Mouse (Mus musculus) heart, postnatal 4 days (tissue): ENCODE measurements around the gene Wee1. TPM values are rescaled to one million over a fixed set of nuclear protein-coding genes. Genes with fewer than 3 reads are reported as not detected.
"Not testable (repeated sequence)": the region's sequence is repeated elsewhere in the genome, so short reads cannot be mapped to it uniquely, and the experiment has no call there.

Source experiments
- DNase-seq: peaks from one replicate; pipeline ENCODE4 v3.0.0; 2021
- total RNA-seq, 2 experiments: library from RNA; stranded (reverse); gene quantifications; 2 replicates each; pipeline ENCODE4 v1.2.3; 2021

The Wee1 gene
- total RNA-seq, 2 experiments from 2014 or later, result 42.5 to 45.8 TPM

GRCm38 (mm10) chr7:110122565-110123422 is 948 bp downstream of the Wee1 start:
- DNase-seq, result peak; percentile 74

DNA sequence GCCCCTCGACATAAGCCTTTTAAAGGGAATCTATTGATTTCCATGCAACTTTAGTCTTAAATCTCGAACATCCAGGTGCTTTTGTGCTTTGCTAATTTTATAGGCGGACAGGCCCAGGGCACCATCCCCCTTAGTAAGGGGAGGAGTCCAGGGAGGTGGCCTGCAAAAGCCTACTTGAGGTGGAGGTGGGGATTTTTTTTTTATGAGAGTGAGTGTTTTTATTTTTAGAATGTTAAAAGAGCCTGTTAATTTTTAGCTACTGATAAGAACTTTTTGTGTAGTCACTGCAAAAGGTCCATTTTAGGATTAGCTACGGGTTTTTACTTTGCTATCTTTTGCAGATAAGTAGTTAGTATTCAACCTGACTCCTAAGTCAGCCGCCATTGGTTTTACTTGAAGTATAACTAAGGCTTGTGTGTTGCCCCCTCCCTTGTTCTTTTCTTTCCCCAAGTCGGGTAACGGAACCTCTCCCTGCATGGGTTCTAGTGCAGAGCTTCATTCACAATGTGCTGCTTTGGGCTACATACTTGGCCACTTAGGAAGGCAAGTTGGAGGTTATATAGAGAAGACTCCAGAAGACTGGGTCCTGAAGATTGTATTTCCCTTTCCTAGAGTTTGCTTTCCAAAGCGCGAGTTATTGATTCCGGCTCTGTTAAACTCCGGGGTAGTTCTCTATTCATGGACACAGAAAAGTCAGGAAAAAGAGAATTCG is 2.2 kb downstream of the Wee1 start:
- peak; percentile 21 for DNase-seq

DNA sequence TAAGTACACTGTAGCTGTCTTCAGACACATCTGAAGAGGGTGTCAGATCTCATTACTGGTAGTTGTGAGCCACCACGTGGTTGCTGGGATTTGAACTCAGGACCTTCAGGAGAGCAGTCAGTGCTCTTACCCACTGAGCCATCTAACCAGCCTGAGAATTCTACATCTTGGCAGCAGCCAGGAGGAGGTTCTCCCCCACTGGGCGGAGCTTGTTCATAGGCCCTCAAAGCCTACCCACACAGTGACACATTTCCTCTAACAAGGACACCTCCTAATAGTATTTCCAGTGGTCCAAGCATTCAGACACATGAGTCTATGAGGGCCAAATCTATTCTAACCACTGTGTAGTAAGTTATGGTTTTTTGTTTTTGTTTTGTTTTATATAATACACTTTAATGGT is 6.7 kb downstream of the Wee1 start:
- no peak for DNase-seq

- not testable (repeated sequence) for DNase-seq
Observed at GRCm38 (mm10) chr7:110132272-110132671, 10.4 kb downstream of the Wee1 start.

GRCm38 (mm10) chr7:110133988-110134387 is 12.1 kb downstream of the Wee1 start:
- DNase-seq, result no peak

DNA sequence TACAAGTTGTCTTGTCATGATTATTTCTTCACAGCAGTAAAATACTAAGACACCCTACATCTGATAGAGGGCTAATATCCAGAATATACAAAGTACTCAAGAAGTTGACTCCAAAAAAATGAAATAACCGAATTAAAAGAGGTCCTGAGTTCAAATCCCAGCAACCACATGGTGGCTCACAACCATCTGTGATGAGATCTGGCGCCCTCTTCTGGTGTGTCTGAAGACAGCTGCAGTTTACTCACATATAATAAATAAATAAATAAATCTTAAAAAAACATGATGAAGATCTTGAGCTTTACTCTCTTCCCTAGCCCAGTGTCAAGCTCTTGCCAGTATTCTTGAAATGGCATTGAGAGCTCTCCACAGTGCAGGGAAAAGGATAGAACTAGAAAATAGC is 16.7 kb downstream of the Wee1 start:
- no peak for DNase-seq

- DNase-seq, result no peak
Observed at GRCm38 (mm10) chr7:110143863-110144262, 22.0 kb downstream of the Wee1 start.

- DNase-seq, result no peak
Observed at GRCm38 (mm10) chr7:110152891-110153290, 31.0 kb downstream of the Wee1 start.

DNA sequence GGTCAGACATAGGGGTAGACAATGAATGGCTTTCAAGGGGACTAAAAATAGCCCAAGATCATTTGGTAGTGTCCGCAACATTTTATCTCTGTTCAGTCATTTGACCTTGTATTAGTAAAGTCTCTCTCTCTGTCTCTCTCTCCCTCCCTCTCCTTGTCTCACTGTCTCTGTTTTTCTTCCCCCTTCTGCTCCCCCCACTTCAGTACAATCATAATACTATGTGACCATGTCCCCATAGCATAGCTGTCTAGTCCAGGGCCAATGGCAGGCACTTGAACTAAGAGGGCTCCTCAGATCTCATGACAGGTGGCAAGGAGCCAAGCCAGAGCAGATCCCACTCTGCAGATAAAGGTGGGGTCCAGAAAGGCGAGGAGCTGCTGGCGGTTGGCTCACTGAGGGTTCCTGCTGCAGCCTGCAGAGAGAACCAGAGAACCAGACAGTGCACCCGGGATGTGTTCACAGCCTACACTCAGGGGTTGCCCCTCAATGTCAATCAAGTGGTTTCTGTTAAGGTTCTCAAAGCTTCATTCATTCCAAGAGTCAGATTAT is 34.9 kb downstream of the Wee1 start:
- DNase-seq, result peak; percentile 74

DNA sequence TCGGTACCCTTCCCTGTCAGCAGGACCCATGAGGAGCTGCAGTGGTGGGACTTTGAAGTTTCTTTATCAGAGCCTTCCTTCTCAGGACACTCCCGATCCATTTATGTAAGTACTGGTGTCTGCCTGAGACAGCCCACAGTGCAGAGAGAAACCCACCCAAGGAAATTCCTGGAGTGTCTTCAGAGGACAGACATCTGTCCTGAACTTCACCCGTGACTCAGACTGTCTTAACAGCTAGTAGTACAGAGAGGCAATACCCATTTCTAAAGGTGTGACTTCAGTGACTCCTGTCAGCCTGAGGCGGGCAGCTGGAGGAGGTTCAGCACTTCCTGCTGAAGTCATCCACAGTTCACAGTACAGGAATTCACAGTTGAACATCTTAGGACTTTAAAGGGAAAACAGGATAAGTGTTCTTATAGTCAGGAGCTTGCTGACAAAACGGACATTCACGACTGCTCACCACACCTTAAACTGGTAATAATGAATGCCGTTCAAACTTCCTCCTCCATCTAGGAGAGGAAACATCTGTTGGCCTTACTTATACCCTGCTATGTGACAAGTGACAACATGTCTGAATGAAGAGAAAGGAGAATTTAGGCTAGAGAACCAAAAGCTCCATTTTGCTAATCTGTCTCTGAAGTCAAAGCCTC is 35.5 kb downstream of the Wee1 start:
- DNase-seq, result peak; percentile 31

DNA sequence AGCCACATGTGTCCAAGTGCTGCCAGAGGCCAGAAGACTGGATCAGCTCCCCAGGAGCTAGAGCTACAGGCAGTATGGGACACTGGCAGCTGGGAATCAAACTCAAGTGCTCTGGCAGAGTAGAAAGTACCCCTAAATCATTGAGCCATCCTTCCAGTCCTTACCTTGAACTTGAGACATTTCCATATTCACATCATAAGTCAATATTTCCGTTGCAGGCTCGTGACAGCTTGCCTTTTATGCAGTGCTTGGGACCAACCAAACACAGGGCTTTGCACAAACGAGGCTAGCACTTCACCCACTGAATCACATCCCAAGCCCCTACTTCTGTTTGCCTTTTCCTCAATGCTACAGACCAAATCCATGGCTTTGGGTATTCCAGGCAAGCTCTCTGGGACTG is 36.2 kb downstream of the Wee1 start:
- no peak for DNase-seq

GRCm38 (mm10) chr7:110160109-110160508 is 38.3 kb downstream of the Wee1 start:
- not testable (repeated sequence) for DNase-seq

GRCm38 (mm10) chr7:110160601-110161000 is 38.8 kb downstream of the Wee1 start:
- no peak for DNase-seq

GRCm38 (mm10) chr7:110163024-110163423 is 41.2 kb downstream of the Wee1 start:
- peak; percentile 45 for DNase-seq

DNA sequence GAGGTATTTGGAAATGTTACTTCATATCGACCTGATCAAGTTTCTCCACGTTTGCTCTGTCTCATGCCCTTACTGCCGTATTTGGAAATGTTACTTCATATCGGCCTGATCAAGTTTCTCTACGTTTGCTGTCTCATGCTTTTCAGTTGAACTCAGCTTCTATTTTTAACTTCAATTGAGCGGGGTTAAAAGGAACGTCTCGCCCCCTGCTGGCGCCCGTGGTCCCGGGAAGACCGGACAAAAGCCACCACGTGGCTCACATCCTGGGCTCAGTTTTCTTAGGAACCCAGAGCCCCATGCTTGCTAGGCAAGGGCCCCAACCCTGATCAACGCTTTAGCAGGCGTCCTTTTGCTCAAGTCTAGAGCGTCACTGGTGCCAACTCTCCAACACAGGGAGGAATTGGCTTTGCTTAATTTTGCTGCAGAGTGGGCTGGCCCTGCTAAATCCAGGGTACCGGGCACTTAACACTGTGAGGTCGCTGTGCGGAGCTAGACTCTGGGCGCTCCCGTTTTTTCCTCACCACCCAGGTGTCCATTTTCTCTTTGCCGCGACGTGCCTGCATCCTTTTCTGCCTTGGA is 42.3 kb downstream of the Wee1 start:
- peak; percentile 94 for DNase-seq

GRCm38 (mm10) chr7:110164712-110165122 is 42.9 kb downstream of the Wee1 start:
- DNase-seq, result peak; percentile 97

DNA sequence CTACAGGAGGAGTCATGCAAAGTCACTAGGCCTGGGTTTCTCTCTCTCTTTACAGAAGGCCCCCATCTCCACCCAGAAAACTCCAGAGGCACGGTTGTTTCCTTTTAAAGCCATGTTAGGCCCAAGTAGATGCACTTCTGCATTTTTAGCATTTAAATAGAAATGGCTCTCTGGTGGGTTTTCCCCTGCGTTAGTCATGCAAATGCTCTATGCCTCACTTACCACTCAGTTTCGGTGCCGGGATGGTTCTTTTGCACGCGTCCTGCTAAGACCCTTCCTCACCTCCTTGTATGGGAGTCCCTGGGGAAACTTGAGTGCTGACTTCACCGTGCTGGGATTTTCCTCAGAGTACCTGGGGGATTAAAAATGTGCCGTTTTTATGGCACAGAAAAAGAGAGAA is 44.4 kb downstream of the Wee1 start:
- DNase-seq, result no peak

GRCm38 (mm10) chr7:110179208-110179607 is 57.4 kb downstream of the Wee1 start:
- DNase-seq, result no peak

GRCm38 (mm10) chr7:110180613-110181012 is 58.8 kb downstream of the Wee1 start:
- no peak for DNase-seq

DNA sequence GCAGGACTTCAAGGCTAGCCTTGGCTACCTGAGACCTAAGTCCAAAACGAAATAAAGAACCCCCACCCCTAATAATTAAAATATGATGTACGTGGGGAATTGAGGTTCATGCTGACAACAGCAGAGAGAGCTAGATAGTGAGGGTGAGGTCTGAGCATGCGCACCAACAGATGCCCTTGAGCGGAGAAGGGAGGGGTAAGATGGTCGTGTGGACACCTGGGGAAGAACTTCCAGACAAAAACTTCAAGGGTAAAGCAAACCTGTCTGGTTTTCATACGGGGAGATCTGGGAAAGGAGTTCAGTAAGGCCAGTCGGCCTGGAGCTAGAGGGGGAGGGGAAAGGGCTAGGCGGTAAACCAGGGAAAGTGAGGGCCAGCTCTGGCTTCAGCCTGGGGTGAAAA is 59.6 kb downstream of the Wee1 start:
- no peak for DNase-seq

GRCm38 (mm10) chr7:110184608-110185007 is 62.8 kb downstream of the Wee1 start:
- no peak for DNase-seq

GRCm38 (mm10) chr7:110189951-110190350 is 68.1 kb downstream of the Wee1 start:
- DNase-seq, result peak; percentile 14
